Mouse (Mus musculus): ENCODE data around the gene Capzb. TPM values are rescaled to one million over a fixed set of nuclear protein-coding genes. Genes with fewer than 3 reads are reported as not detected.

Capzb gene
- total RNA-seq, 2 experiments from 2014 or later = 343 to 357 TPM

DNA sequence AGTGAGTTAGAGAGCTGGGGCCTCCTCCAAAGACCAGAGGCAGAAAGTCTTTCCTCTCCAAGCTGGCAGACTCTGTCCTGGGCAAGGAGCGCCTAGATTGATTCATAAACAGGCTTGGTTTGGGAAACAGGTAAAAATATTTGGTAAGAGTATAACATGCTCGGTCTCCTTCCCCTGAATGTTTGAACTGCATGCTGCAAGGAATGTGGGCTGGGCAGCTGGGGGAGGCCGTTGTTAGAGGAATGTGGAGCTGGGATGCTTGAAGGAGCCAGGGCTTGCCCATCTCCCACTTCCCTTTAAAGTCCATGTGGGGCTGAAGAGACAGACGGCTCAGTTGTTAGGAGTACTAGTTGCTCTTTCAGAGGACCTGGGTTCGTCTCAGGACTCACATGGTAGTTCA lies 57.3 kb downstream of the Capzb start:
- DNase-seq (ENCODE audit: extremely low spot score in 1 of 2, low spot score in 2 of 2) = no peak
- intact Hi-C loops (cut with DNase I) = loop anchor here (5.0 kb wide), 1 partner anchor 163 kb away; no protein-coding TSS in a partner anchor

GRCm38 (mm10) chr4:139250886-139251285 lies 58.2 kb downstream of the Capzb start:
- no peak for DNase-seq (ENCODE audit: extremely low spot score in 1 of 2, low spot score in 2 of 2)
- intact Hi-C loops (cut with DNase I) = loop anchor here (5.0 kb wide), 1 partner anchor 164 kb away; no protein-coding TSS in a partner anchor

GRCm38 (mm10) chr4:139252051-139252760 lies 59.5 kb downstream of the Capzb start:
- intact Hi-C loops (cut with DNase I) = loop anchor here (5.0 kb wide), 1 partner anchor 165 kb away; no protein-coding TSS in a partner anchor
- peak; percentile 49 to 79 for DNase-seq (ENCODE audit: extremely low spot score in 1 of 2, low spot score in 2 of 2)

GRCm38 (mm10) chr4:139253206-139253605 lies 60.5 kb downstream of the Capzb start:
- intact Hi-C loops (cut with DNase I) = loop anchor here (5.0 kb wide), 1 partner anchor 166 kb away; no protein-coding TSS in a partner anchor
- DNase-seq (ENCODE audit: extremely low spot score in 1 of 2, low spot score in 2 of 2) = no peak

DNA sequence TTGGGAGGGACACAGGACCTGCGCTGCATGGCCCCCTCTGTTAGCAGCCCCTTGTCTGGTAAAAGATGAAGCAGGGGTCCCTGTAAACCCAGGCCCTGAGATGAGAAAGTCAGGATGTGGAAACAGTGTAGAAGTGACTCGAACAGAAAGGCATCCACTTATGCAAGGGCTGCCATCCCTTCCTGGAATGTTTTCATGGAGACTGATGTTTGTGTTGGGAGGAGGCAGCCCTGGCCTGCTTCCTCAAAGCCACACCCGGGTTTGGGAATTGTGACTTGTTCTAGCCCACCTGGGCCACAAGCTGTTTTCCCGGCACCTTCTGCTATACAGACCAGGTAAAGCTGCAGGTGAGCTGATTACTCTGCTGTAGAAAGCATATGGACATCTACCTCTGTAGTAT lies 63.4 kb downstream of the Capzb start:
- no peak for DNase-seq (ENCODE audit: extremely low spot score in 1 of 2, low spot score in 2 of 2)
- intact Hi-C loops (cut with DNase I) = no loop called here

DNA sequence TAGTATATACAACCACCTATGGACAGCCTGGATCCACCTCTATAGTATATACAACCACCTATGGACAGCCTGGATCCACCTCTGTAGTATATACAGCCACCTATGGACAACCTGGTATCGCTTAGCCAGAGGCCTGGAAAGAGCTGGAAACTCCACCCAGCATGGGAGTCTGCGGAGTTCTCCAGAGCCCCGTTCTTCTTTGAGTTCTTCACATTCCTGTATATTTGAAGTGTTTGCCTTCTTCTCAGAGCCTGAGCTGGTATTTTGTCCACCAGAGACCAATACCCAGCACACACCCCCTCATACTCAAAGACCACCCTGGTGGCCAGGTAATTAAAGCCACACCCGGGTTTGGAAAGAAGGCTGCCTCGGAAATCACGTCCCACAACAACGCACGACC lies 64.0 kb downstream of the Capzb start:
- intact Hi-C loops (cut with DNase I) = no loop called here
- DNase-seq (ENCODE audit: extremely low spot score in 1 of 2, low spot score in 2 of 2) = no peak

DNA sequence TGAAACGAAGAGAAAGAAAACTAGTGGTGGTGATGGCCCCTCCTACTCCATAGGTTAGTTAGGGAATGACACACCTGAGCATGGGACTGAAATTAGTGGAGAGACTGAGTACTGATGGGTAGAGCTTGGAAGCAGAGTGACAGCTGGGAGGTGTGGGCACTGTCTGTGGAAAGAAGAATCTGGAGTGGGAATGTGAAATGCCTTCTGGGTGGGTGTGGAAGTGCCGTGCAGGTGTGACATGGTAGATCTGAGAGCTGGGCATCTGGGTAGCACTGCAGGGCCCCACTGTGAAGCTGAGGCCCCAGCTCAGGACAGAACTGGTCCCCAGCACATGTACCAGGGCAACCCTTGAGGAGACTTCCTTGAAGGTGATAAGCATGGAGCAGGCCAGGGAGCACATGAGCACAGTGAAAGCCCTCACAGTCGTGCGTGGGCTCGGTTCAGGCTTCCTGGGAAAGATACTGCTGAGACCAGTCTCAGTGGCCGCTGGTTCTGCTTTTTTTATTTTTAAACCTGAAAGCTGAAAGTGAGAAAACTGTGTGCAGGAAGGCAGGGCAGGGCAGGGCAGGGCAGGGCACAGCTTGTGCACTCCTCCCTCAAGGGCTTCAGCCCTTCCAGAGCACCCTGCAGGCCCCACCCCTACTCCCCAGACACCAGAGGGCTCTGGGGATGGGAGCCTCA lies 66.1 kb downstream of the Capzb start:
- no peak for DNase-seq (ENCODE audit: extremely low spot score in 1 of 2, low spot score in 2 of 2)
- intact Hi-C loops (cut with DNase I) = no loop called here

- intact Hi-C loops (cut with DNase I) = no loop called here
- DNase-seq (ENCODE audit: extremely low spot score in 1 of 2, low spot score in 2 of 2) = no peak
Observed at GRCm38 (mm10) chr4:139259302-139259871, 66.7 kb downstream of the Capzb start.

- DNase-seq (ENCODE audit: extremely low spot score in 1 of 2, low spot score in 2 of 2) = no peak
- intact Hi-C loops (cut with DNase I) = no loop called here
Observed at GRCm38 (mm10) chr4:139262981-139263380, 70.3 kb downstream of the Capzb start.

DNA sequence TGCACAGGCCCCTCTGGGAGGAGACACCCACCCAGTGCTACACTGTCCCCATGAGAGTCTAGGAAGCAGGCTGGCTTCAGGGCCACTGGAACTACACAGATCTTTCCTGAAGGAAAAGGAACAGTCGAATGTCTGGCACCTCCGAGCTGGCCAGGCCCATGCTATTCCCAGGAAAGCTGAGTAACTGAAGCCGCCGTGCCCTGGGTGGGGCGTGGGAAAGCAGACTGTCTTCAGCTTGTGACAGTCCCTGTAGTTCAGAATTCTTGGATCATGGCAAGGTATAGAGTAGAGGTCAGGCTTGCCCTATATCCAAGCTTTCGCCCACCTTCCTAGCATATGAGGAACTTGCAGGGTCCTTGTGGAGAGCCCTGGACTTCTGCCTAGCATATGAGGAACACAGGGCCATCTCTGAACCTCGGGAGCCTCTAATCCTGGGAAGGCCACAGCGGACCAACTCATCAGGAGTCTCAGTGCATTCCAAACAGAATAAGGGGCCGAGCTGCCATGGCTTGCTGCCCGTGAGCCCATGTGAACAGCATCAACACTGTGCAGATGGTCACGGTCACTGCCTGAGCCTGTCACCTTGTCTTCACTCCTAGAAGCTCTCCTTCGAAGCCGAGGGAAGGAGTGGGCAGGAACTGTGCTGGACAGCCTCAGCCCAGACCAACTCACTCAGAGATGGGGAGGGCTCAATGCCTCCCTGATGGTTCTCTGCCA lies 73.2 kb downstream of the Capzb start:
- no peak for DNase-seq (ENCODE audit: extremely low spot score in 1 of 2, low spot score in 2 of 2)
- intact Hi-C loops (cut with DNase I) = no loop called here

DNA sequence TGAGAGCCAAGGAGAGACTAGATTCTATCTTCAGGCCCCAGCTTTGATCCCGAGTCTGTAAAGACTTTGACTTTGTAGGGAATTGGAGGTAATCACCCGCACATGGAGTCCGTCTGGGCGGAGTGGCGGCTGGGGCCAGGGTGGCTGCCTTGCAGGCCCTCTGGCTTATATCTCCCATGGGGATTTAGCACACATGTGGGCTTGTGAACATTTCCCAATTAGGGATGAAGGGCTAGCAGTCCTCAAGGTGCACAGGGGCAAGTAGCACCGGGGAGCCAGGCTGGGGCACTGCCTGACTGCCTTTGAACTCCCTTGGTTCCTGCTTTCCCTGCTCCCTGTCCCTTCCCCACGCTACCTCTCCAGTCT lies 73.8 kb downstream of the Capzb start:
- intact Hi-C loops (cut with DNase I) = no loop called here

GRCm38 (mm10) chr4:139267335-139267734 lies 74.6 kb downstream of the Capzb start:
- intact Hi-C loops (cut with DNase I) = no loop called here
- DNase-seq (ENCODE audit: extremely low spot score in 1 of 2, low spot score in 2 of 2) = no peak

More for the DNA sequence above, 73.8 kb downstream of the Capzb start:
- DNase-seq (ENCODE audit: extremely low spot score in 1 of 2, low spot score in 2 of 2) = no peak

DNA sequence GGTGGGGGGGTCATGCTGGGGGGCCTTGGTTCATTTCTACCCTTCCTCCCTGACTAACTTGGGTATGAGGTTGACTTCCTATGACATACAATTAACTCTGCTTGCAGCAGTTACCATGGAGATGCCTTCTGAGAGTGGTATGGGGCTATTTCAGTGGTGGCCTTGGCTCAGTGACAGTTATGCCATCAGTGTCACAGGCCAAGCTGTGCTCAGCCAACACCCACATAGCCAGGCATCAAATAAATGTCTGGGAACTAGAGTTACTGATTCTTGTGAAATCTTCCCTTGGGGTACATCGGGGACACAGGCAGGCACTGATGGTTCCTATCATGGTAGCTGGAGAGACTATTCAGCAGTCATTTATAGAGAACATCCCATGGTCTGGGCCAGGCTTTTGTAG lies 75.5 kb downstream of the Capzb start:
- intact Hi-C loops (cut with DNase I) = no loop called here
- DNase-seq (ENCODE audit: extremely low spot score in 1 of 2, low spot score in 2 of 2) = no peak

GRCm38 (mm10) chr4:139270168-139270567 lies 77.5 kb downstream of the Capzb start:
- intact Hi-C loops (cut with DNase I) = no loop called here
- no peak for DNase-seq (ENCODE audit: extremely low spot score in 1 of 2, low spot score in 2 of 2)

GRCm38 (mm10) chr4:139271562-139271961 lies 78.9 kb downstream of the Capzb start:
- DNase-seq (ENCODE audit: extremely low spot score in 1 of 2, low spot score in 2 of 2) = no peak
- intact Hi-C loops (cut with DNase I) = no loop called here

GRCm38 (mm10) chr4:139272951-139273680 lies 80.4 kb downstream of the Capzb start:
- intact Hi-C loops (cut with DNase I) = no loop called here
- no peak for DNase-seq (ENCODE audit: extremely low spot score in 1 of 2, low spot score in 2 of 2)

- intact Hi-C loops (cut with DNase I) = no loop called here
Observed at GRCm38 (mm10) chr4:139274573-139274972, 81.9 kb downstream of the Capzb start.

DNA sequence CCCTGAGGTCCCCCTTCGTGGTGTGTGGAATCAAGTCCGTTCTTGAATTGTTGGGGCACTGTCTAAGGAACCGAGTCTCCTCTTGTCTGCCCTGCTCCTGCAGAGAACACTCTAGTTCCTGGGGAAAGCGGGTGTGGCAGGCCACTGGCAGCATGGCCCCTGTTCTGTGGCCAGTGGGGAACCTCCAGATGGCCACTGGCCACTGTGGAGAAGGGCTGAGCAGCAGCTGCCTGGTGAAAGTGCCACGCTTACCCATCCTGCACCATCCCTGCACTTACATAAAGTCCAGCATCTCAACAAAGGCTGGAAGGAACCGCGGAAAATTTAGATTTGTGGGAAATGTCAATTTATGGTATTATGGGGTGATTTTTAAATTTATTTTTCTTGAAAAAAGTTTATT lies 83.7 kb downstream of the Capzb start:
- DNase-seq (ENCODE audit: extremely low spot score in 1 of 2, low spot score in 2 of 2) = no peak
- intact Hi-C loops (cut with DNase I) = no loop called here

More at GRCm38 (mm10) chr4:139274573-139274972, 81.9 kb downstream of the Capzb start:
- DNase-seq (ENCODE audit: extremely low spot score in 1 of 2, low spot score in 2 of 2) = no peak

DNA sequence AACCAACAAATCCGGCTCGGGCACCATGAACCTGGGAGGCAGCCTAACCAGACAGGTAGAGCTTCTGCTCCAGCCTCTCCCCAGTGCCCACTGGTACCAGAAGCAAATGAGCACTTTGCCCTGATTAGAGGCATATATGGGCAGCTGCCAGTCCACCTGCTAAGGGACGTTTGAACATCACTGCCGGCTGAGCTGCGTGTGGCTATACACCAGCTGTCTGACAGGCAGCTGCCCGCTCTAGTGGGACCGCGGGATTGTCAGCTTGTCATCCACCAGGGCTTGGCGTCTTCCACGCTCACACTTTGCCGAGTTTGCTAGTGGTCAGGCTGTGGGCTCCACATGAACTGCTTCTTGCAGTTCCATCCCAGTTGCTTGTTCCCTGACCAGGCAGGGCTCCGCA lies 87.8 kb downstream of the Capzb start:
- intact Hi-C loops (cut with DNase I) = no loop called here
- no peak for DNase-seq (ENCODE audit: extremely low spot score in 1 of 2, low spot score in 2 of 2)

All from left cerebral cortex, postnatal 10 days (tissue).